Mouse (Mus musculus) mammary gland, adult 2 months (tissue): Measurements from ENCODE around the gene Efl1. TPM values are rescaled to one million over a fixed set of nuclear protein-coding genes. Genes with fewer than 3 reads are reported as not detected.

Experiments
- polyA plus RNA-seq: library from polyadenylated mRNA; depleted of rRNA; stranded (reverse); fragments of >200 nt; gene quantifications from 2 replicates; pipeline ENCODE4 v1.2.3, GENCODE M21; 2012; ENCODE audit warnings: low replicate concordance; rRNA removed

Efl1 gene
- polyA plus RNA-seq, result 2.3 and 5.8 TPM in 2 replicates

DNA sequence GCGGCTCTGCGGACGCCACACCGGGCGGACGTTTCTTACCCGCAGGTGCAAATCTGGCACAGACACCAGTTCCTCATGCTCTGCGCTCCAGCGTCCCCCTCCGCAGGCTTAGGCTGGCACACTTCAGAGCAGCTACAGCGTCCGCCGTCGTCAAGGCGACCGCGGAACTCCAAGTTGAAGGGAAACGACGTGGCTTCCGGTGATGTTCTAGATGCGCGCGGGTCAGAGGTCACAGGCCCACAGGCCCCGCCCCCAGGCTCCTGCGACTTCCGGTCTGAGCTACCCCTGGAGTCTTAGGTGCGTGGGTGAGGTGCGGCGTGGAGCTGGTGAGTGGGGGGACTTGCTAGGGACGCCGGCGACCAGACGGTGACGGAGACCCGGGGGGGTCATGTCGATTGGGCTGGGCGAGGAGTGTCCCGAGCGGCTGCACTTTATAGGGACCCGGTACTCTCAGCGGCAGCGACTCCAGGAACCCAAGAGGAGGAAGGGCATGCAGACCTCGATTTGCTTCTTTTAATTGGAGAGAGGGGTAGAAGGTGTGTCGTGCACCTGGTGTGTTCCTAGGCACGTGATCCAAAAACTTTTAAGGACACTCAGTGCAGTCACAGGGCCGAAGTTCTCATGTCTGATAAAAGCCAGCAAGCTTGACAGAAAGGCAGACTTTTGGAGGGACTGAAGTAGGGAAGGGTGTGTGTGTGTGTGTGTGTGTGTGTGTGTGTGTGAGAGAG is at the start of gene Efl1, which contains the start of gene Saxo2:
Efl1 (plus strand) TSS at position 262 of the 728 bp plus-strand sequence.
Saxo2 (minus strand) TSS at position 176 of the 728 bp plus-strand sequence.

Other genes starting within 250 kb of the Efl1 start
- 1.7 and 3.6 TPM in 2 replicates for gene Saxo2, start 86 bp upstream of the Efl1 start, polyA plus RNA-seq
- gene Mex3b, start 218.7 kb downstream of the Efl1 start, polyA plus RNA-seq, result 10.9 and 27.4 TPM in 2 replicates